Mouse (Mus musculus): ENCODE data around the gene Pradc1.

Gene Pradc1

GRCm38 (mm10) chr6:85451664-85452410 lies at the start of gene Pradc1:
Gene Pradc1, minus strand, starts transcription at chr6:85451970.
- DNase-seq (ENCODE audit: low spot score), result peak; percentile 99

- DNase-seq (ENCODE audit: low spot score), result no peak
Observed at GRCm38 (mm10) chr6:85500416-85500815, 48.6 kb upstream of the Pradc1 start.

GRCm38 (mm10) chr6:85498147-85498546 lies 46.4 kb upstream of the Pradc1 start:
- DNase-seq (ENCODE audit: low spot score), result no peak

- DNase-seq (ENCODE audit: low spot score), result no peak
Observed at GRCm38 (mm10) chr6:85496976-85497375, 45.2 kb upstream of the Pradc1 start.

- no peak for DNase-seq (ENCODE audit: low spot score)
Observed at GRCm38 (mm10) chr6:85491606-85492005, 39.8 kb upstream of the Pradc1 start.

GRCm38 (mm10) chr6:85490252-85490651 lies 38.5 kb upstream of the Pradc1 start:
- DNase-seq (ENCODE audit: low spot score), result no peak

DNA sequence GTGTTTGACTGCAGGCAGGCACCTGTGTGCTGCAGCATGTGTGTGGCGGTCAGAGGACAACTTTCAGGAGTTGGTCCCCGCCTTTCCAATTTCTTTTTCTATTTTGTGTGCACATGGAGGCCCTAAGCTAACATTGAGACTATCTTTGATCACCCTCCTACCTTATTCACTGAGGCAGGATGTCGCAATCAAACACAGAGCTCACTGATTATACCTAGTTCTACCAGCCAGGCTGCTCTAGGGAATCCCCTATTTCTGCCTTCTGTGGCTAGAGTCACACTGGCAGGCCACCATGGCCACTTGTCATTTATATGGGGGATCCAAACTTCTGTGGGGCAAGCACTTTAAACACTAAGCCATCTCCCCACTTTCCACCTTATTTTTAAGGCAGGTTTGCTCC lies 37.9 kb upstream of the Pradc1 start:
- DNase-seq (ENCODE audit: low spot score), result no peak

GRCm38 (mm10) chr6:85488510-85488909 lies 36.7 kb upstream of the Pradc1 start:
- DNase-seq (ENCODE audit: low spot score), result no peak

DNA sequence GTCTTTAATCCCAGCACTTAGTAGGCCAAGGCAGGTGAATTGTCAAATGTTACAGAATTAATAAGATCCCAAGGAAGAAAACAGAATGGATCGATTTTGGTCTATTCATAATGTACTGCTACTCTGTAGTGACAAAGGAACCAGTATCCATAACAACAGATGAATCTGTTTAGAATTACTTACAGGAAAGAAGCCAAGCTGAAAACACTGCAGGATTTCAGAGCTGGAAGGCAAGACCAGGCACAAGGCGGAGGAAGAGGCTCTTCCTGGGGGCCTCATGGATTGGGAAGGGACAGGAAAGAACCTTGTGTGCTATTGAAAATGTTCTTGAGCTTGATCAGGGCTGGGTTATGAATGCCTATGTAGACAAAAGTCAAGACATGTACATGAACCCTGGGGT lies 34.0 kb upstream of the Pradc1 start:
- DNase-seq (ENCODE audit: low spot score), result no peak

GRCm38 (mm10) chr6:85483843-85484721 lies 32.3 kb upstream of the Pradc1 start:
- no peak for DNase-seq (ENCODE audit: low spot score)

GRCm38 (mm10) chr6:85480685-85481084 lies 28.9 kb upstream of the Pradc1 start:
- no peak for DNase-seq (ENCODE audit: low spot score)

DNA sequence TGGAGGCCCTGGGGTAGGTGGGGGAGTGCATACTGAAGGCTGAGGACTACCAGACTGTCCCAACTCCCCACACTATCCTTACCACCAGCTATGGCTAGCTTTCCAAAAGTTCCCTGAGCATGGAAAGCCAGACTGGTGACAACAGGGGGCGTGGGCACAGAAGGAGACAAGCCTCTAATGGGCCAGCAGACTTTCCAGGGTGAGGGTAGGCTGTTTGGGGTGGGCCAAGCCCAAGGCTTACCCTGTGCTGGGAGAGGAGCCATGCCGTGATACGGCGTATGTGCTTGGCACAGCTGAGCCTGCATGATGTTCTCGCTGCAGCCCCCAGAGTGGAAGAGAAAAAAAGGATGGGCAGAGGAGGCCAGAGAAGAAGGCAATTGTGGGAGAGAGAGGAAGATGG lies 28.2 kb upstream of the Pradc1 start:
- DNase-seq (ENCODE audit: low spot score), result peak; percentile 58

- no peak for DNase-seq (ENCODE audit: low spot score)
Observed at GRCm38 (mm10) chr6:85478416-85478815, 26.6 kb upstream of the Pradc1 start.

DNA sequence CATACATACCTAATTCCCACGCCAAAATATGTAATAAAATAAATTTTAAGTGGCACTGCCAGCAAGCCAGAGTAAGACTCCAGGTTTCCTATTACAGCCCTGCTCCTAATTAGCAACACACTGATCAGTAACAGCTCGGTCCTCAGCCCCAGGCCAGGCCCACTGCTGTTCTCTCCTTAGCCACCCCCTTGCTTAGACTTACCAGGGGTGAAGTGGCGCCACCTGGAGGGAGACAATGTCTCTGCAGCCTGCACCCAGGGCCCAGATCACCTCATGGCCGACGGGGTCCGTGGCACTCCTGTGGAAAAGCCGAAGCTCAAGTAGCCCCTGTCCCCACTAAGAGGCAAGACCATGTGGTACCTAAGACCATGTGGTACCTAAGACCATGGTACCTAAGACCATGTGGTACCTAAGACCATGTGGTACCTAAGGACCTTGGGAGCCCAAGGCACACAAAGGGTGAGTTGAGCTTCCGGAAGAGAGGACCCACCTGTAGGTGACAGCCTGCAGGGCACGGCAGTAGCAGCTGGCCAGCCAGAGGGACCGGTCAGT lies 25.7 kb upstream of the Pradc1 start:
- DNase-seq (ENCODE audit: low spot score), result no peak

- no peak for DNase-seq (ENCODE audit: low spot score)
Observed at GRCm38 (mm10) chr6:85475581-85475980, 23.8 kb upstream of the Pradc1 start.

GRCm38 (mm10) chr6:85472542-85472941 lies 20.8 kb upstream of the Pradc1 start:
- no peak for DNase-seq (ENCODE audit: low spot score)

DNA sequence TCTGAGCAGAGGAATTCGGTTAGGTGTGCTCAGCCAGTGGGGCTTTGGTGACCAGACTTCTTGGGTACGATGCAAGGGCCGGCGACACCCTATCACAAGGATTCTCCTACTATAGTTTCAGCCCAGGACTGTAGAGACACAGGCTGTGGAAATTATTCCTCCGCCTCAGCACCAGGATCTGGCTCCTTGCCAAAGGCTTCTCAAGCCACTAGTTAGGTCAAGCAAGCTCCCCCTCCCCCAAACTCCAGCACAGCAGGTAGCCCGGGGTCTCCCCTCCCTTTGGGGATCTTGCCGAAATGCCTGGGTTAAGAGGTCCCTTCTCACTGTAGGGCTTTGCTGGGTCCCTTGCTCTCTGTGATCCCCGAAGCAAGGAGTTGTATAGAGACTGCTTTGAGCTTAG lies 20.2 kb upstream of the Pradc1 start:
- DNase-seq (ENCODE audit: low spot score), result no peak

DNA sequence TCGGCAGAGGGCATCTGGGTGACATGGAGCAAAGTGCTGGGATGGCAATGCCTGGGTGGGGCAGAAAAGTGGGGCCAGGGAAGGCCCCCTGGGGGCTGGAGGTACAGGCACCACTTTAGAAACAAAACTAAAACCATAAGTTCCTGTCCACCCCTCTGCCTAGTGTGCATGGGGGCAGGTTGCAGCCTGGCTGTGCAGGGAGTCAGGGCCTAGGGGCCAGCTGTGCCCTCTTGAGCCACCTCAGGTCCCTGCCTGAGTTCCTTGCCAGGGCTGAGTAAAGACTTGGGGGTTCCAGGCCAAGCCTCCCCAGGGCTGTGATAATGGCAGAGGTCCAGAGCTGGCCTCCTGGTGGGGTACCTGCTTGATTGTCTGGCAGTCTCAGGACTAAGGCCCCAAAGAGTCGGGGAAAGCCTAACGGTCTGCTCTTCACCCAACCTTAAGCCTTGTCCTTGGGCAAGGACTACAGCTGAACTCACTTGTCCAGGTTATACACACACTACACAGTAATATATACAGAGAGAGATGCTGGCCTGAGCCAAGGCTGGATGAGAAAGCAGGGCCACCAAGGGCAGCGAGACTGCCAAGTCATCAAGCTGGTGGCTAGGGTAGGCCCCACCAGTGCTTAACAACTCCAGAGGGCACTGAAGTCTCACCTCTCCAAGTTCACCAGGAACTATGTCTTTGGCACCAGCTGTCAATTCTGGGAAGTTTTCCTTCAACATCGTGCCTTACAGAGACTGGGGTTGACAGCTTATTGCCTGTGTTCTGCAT lies 18.1 kb upstream of the Pradc1 start:
- DNase-seq (ENCODE audit: low spot score), result no peak

DNA sequence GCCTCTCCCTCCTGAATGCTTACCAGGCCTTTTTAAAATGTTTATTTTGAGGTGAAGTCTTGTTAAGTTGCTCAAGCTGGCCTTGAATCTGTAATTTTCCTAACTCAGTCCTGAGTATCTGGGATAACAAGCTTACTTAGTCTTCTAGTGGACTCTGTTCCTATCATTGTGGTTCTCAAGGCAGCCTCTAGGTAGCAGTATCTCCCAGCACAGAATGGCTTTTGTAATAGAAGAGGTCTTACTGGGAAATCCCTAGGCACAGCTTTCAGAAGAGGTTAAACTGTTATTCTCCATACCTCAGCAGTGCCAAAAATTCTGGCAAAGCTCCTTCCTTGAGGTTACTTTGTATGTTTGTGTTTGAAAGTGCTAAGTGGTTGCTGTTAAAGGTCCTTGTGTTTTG lies 13.6 kb upstream of the Pradc1 start:
- DNase-seq (ENCODE audit: low spot score), result no peak

DNA sequence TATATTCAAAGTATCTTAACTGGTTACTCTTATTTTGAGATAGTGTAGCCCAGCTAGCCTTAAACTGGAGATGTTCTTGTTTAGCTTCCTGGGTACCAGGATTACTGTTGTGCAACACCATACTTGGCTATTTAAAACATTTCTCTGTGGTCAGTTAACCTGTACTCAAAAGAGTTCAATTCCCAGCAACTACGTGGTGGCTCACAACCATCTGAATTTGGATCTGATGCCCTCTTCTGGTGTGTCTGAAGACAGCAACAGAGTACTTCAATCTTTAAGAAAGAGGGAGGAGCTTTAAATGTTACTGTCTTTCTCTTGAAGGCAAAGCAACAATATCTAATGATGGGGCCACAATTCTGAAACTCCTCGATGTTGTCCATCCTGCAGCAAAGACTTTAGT lies 7.9 kb upstream of the Pradc1 start:
- DNase-seq (ENCODE audit: low spot score), result no peak

DNA sequence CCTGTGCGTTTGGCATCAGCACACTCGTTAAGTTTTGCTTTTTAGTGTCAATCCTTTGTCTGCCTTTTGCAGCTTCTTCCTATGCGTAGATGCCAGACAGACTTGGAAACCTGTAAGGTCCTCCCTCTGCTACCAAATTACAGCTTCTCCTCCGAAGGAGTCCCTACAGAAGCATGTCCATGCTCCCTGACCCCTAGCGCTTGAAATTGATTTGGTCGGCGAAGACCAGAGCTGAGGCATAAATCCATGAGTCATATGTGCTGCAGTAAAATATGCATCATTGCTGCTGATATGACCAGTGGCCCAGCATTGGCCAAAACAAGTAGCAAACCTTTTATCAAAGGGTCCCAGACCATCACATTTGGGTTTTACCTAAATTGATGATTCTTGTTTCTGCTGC lies 1.0 kb upstream of the Pradc1 start:
- no peak for DNase-seq (ENCODE audit: low spot score)

DNA sequence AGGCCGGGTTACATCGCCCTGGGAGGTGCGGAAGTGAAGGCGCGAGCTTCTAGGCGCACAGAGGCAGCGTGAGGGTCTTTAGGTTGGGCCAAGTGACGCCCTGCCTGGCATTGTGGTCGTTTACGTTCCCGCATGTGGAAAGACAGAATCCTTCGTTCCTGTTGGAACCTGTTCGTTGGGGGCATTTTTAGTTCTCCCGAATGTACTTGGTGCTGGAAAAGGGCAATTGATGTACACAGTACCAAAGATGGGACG lies 568 bp upstream of the Pradc1 start:
- DNase-seq (ENCODE audit: low spot score), result no peak
